Mouse (Mus musculus): ENCODE data around the gene Wdr61.

Gene Wdr61

DNA sequence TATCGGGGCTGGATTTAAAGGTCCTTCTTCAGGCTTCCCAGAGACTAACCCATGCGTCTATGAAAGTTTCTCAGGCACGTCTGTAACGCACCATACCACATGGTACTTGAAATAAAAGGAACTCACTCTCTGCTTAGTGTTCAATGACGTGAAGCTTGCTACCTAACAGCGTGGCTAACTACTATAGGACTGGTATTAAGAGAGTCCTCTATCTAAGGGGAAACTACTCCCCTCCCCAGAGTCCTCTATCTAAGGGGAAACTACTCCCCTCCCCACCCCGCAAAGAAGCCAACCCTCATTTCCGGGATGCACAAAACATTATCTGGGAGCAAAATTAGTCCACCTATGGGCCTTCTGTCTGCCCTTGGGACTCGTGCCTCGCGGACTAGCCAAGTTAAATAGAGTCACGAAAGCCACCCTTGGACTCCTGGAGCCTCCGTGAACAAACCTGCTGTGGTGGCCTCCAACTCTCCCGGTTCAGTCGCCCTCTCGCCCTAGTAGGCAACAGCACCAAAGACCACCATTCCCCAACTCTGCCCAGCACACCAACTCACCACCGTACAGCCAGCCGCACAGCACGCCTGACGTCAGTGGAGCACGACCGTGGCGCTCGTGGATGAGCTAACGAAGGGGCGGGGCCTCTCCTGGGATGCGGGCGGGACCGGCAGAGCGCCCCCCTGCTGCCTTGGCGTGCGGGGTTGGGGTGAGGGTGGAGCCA lies at the start of gene Wdr61:
TSS of gene Wdr61 (minus strand) at position 599 of the 718 bp plus-strand sequence.
- DNase-seq: peak; percentile 97

- DNase-seq: no peak
Measured at GRCm38 (mm10) chr9:54784003-54784402, 49.7 kb upstream of the Wdr61 start.

GRCm38 (mm10) chr9:54782504-54782903 lies 48.2 kb upstream of the Wdr61 start:
- no peak for DNase-seq

- no peak for DNase-seq
Measured at GRCm38 (mm10) chr9:54779280-54779679, 45.0 kb upstream of the Wdr61 start.

GRCm38 (mm10) chr9:54776451-54776982 lies 42.2 kb upstream of the Wdr61 start:
- no peak for DNase-seq

- DNase-seq: no peak
Measured at GRCm38 (mm10) chr9:54770140-54770780, 35.9 kb upstream of the Wdr61 start.

- DNase-seq: no peak
Measured at GRCm38 (mm10) chr9:54765336-54766085, 31.2 kb upstream of the Wdr61 start.

DNA sequence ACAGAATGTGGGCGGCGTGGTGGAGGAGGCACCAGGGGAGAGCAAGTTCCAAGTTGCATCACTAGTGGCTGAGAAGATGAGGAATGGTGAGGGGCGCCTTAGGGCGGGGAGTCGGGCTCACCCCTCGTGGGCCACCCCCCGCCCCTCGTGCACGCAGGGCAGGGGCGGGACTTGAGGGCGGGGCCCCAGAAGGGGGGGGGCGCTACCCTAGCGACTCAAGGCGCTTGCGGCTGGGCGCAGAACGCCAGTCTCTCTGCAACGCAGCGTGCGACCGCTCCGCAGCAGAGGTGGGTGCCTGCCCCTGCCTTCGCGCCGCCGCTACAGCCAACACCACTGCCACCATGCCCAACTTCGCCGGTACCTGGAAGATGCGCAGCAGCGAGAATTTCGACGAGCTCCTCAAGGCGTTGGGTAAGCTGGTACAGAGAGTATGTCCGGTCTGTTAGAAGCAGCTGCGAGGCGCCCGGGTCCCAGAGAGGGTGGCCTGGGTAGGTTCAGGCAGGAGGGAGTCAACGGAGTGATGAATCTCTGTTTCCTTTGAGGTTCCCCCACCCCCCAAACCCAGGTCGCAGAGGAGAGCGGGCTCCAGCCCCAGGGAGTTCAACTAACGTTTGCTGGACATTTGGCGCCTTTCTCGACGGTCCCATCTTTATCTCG lies 30.4 kb upstream of the Wdr61 start, which contains the start of gene Crabp1:
TSS of gene Crabp1 (plus strand) at position 188 of the 657 bp plus-strand sequence.
- no peak for DNase-seq

DNA sequence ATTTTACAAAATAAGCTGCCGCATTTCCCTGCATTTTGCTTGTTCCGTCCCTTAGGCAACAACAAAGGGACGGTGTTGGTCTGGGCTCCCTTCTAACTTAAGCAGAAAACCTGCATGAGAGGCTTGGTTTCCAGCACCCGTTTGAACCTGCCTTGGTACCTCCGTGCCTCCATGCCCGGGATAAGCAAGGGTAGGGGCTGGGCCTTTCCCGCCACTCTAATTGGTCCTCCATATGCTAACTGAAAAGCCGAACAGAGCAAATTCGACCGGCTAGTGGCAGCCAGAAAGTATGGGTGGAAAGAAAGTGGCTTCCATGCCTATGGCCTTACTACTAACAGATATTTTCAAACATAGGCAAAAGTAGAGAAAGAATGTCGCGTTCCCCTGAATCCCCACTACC lies 29.8 kb upstream of the Wdr61 start:
- no peak for DNase-seq

DNA sequence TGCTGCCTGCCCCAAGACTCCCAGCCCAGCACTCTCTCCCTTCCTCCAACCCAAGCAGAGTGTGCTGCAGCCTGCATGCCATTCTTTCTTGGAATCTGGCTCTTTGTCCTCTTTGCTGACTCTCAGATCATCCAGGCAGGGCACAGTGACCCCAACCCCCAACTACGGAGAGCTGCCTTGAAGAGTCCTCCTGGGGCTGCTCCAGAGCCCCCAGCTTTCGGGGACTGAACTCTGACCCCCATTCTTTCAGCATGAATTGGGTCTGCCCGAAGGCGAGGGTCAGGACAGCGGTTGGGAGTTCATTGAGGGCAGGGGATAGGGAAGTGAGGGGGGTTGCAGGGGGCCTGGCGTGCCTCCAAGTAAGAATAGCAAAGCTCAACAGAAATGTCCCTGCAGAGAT lies 25.3 kb upstream of the Wdr61 start:
- DNase-seq: no peak

DNA sequence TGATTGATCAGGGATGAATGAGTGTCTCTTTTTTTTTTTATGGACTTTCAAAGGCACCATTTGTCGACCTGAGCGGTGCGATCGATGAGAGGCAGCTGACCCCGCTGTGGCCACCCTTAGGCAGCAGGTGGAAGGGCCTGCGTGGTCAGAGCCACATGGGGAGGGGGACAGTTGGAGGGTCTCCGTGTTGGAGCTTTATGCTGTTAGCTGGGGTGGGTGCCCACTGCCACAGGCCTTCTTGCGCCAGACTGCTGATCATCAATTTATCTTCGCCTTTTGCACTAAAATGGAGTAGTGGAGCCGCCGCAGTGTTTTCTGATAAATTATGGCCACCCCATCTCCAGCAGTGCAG lies 18.6 kb upstream of the Wdr61 start:
- DNase-seq: no peak

GRCm38 (mm10) chr9:54752201-54752943 lies 18.1 kb upstream of the Wdr61 start:
- no peak for DNase-seq

- DNase-seq: no peak
Measured at GRCm38 (mm10) chr9:54751684-54752083, 17.4 kb upstream of the Wdr61 start.

GRCm38 (mm10) chr9:54750215-54750981 lies 16.1 kb upstream of the Wdr61 start:
- no peak for DNase-seq

DNA sequence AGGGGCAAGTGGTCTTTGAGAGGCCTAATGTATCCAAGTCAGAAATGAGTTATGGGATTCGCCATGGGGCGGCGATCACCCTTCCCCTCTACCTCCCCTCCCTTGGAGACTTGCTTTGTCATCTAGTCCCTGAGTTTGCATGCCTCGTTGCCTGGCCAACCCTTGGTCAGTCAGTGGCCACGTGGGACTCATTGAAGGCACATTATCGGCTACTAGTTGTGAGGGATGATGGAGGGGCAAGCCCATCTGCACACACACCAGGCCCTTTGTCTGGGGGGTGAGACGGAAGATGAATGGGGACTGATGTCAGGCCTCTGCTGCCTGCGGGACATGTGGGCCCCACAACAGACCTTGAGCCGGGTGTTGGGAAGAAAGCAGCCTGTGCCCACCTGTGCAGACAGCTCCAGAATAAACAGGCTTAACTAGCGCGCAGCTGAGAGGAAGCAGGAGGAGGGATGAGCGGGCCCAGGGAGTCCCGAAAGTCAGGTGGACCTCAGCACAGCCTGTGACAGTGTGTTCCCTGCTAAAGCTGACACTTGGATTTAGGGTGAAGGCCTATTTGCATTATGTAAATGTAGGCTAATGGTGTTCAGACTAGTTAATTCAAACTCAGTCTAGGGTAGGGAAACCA lies 11.5 kb upstream of the Wdr61 start:
- no peak for DNase-seq

DNA sequence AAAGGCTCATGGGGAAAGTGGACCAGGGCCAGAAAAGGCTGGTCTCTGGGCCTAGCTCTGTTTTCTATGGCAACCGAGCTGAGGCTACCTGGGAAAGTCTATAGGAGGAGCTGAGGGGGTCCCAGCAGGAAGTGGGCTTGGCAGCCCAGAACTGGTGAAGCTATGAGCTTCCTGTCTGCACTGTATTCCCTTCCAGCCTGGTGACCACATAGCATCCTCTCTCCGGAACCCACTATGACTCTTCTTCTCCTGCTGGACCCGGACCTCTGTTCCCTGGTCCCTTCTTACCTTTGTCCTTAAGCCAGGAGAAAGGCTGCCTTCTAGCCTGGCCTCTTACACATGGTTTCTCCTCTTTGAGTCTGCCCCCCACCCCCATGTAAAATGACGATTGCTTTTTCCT lies 9.6 kb upstream of the Wdr61 start:
- no peak for DNase-seq

DNA sequence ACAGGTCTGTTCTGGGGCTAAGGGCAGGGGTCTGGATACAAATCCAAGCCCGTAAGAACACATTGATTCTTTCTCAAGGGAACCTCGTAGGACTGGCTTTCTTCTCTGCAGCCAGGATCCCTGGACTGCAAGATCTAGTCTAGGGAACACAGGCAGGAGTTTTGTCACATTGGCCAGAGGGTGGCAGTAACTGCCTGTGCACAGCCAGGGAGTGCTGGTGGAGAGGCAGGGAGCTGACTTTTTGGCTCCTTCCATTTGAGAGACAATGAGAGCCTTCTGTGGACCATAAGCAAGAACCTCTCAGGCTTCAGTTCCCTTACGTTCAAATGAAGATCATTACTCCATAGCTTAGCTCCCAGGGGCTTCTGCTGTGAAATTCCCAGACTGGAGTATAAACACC lies 4.1 kb upstream of the Wdr61 start:
- peak; percentile 59 for DNase-seq

DNA sequence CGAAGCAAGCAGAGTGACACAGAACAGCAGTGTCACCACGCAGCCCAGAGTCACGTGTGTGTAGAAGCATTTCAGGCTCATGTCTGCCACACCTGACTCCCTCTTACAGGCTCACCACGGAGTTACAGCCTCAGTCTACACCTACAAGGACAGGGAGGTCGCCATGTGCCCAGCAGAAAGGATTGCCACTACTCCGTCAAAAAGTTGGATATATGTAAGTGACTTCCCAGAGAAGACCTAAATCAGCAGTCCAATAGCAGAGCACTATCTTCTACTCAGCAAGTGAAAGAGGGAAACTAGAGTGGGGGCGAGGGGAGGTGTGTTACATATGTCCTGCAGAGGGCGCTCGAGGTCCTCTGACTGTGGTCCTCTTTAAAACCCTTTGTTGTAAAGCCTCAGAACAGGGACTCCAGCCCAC lies 2.0 kb upstream of the Wdr61 start:
- no peak for DNase-seq

GRCm38 (mm10) chr9:54734639-54735252 lies 427 bp upstream of the Wdr61 start:
- DNase-seq: no peak

DNA sequence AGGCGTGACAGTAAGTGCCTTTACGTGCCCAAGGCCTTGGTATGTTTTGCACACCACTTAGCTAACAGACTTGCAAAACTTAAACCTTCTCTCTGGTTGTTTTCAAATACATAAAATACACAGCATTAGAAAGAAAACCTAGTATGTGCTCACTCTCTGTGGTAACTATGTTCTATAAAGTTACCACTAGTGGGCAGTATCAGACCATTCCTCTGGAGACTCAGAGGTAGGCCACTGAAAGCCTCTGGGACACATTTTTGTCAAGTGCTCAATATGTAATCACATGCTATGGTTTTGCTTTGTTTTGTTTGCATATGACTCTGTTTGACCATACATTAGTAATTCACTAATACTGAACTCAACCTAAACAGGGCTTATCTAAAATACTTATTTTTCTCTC lies 2.2 kb downstream of the Wdr61 start:
- no peak for DNase-seq

DNA sequence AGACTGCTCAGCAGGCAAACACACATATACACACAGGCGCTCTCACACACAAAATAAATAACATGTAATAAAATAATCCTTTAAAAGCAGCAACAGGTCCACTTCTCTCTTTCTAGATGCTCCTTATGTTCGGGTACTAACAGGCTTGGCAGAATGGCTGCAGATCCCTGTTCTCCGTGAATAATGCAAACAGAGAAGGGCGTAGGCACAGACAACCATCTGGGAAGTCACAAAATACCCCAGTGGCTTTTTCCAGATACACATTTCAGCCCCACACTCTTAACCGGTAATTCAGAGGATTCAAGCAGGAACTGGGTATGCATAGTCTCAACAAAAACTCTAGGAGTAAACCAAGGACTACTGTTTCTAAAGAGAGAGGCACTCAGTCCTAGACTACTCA lies 8.0 kb downstream of the Wdr61 start:
- peak; percentile 56 for DNase-seq

Measured in layer of hippocampus, adult 9-11 months (tissue).